Mouse (Mus musculus) adrenal gland, postnatal 14 days (tissue): ENCODE measurements around the gene Lyve1. TPM values are rescaled to one million over a fixed set of nuclear protein-coding genes. Genes with fewer than 3 reads are reported as not detected.
"Not testable (repeated sequence)": the region's sequence is repeated elsewhere in the genome, so short reads cannot be mapped to it uniquely, and the experiment has no call there.

Experiments
- DNase-seq: peaks from one replicate; pipeline ENCODE4 v3.0.0; 2021; ENCODE audit warnings: mixed read lengths
- long read RNA-seq, 2 experiments: library from polyadenylated mRNA; stranded (forward); transcript quantifications; one replicate each; pipeline ENCODE4 v2.0.0; 2021
- total RNA-seq: library from RNA; stranded (reverse); gene quantifications from 2 replicates; pipeline ENCODE4 v1.2.3, GENCODE M21; 2021

The Lyve1 gene
- 13.2 and 18.8 TPM in 2 replicates for total RNA-seq
- long read RNA-seq, experiment 1, transcript Lyve1-201 (6 exons, 2,893 nt) = major isoform, 5 of 7 reads
- long read RNA-seq, experiment 1, partial matches to known transcripts = 1 of 7 reads
- long read RNA-seq, experiment 1, other reads (novel, unspliced or antisense) = 1 of 7 reads
- long read RNA-seq, experiment 2, partial matches to known transcripts = 0 of 4 reads
- long read RNA-seq, experiment 2, other reads (novel, unspliced or antisense) = 0 of 4 reads

DNA sequence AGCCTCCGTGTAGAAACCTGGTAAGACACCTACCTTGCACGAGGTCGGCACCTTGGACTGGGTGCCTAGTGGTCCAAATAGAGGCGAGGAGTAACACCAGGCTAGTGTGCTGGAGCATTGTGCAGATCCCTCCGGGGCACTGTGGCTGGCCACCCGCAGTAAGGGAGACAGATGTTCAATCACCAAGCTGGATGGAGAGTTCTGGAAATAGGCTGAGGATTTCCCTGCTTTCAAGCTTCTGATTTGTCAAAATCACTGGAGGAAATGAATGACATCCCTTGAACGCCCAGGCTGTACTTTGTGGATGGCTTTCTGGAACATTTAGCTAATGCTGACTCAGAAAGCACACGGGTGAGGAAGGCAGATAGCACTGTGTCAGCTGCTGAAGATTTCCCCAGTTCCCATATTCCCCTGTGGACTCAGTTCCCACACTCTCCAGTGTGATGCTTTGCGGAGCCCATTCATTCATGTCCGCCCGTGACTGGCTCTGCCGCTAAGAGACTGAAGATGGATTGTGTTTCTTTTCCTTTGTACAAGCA is at the start of gene Lyve1:
Gene Lyve1, minus strand, starts transcription at position 489 of the 539 bp plus-strand sequence.
- DNase-seq = no peak

GRCm38 (mm10) chr7:110908209-110909144 is 45.4 kb upstream of the Lyve1 start:
- DNase-seq = no peak

GRCm38 (mm10) chr7:110906566-110906965 is 43.5 kb upstream of the Lyve1 start:
- DNase-seq = no peak

DNA sequence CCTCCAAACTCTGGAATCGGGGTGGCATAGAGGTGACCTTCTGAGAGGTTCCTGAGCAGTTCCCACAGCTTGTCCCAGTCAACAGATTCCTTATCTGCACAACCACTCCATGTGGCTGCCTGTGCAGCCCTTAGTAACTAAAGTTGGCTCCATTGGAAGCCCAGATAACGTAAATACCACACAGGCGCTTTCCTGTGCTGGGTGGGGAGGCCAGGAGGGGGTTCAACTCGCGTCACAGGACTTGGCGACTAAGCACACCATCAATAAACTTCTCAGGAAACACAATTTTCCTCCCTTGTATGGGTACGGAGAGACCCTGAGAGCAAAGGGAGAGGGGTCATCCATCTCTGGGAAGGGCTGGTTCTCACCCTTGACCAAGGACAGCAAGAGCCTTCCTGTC is 40.2 kb upstream of the Lyve1 start:
- DNase-seq = no peak

DNA sequence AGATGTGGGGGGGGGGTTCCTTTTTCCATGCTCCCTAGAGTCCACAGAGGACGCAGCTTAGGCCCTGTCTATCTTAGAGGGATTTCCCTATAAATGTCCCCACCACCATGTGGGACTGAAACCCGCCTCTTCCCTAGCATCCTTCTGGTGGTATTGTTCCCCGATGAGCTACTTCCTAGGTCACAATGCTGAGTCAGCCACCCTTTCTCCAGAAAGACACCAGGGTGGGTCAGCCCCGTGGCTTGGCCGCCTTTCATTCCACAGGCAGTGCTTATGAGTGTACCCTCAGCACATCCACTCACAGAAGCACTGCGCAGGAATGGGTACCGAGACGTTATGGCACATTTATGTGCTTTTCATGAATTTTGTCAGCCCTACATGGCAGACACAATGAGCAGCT is 34.2 kb upstream of the Lyve1 start:
- no peak for DNase-seq

- DNase-seq = no peak
Observed at GRCm38 (mm10) chr7:110896453-110896852, 33.4 kb upstream of the Lyve1 start.

GRCm38 (mm10) chr7:110895772-110896171 is 32.7 kb upstream of the Lyve1 start:
- not testable (repeated sequence) for DNase-seq

GRCm38 (mm10) chr7:110894673-110895072 is 31.6 kb upstream of the Lyve1 start:
- DNase-seq = no peak

GRCm38 (mm10) chr7:110893943-110894610 is 31.0 kb upstream of the Lyve1 start:
- no peak for DNase-seq

- peak; percentile 13 for DNase-seq
Observed at GRCm38 (mm10) chr7:110891501-110891986, 28.5 kb upstream of the Lyve1 start.

GRCm38 (mm10) chr7:110881746-110882333 is 18.8 kb upstream of the Lyve1 start:
- DNase-seq = peak; percentile 21

DNA sequence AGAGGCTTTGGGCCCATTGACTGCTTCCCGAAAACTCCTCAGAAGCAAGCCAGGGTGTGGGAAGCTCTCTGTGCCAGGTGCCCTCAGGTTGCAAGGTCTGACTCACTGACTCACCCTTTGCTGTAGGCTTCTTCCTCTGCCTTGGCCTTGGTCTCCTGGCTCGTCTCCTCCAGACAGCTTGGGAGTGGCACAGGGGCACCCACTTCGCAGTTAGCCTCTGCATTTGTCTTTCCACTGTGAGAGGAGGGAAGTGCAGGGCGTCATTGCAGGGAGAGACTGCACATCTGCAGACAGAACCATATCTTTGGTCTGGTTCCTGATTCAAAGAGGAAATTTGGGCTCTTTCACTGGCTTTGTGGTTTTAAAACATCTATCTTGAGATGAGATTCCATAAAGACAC is 15.0 kb upstream of the Lyve1 start:
- no peak for DNase-seq

GRCm38 (mm10) chr7:110876965-110877364 is 13.9 kb upstream of the Lyve1 start:
- peak; percentile 51 for DNase-seq

DNA sequence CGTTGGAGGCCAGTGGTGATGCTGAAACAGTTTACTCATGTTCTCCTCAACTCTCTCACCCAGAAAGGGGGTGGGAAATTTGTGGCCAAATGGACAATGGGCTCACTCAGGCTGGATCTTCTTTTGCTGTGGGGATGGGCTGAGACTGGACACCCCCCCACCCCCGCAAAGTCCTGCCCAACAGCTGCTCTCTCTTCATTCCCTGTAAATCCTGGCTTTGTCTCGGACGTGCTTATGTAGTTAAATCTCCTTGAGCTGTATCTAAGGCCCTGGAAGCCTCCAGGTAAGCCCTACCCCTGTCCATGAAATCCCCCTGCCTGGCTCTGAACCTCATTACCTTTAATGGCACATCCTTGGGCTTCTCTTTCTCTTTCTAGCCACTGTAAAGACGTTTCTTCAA is 5.8 kb upstream of the Lyve1 start:
- DNase-seq = no peak

GRCm38 (mm10) chr7:110867116-110867515 is 4.1 kb upstream of the Lyve1 start:
- DNase-seq = no peak

DNA sequence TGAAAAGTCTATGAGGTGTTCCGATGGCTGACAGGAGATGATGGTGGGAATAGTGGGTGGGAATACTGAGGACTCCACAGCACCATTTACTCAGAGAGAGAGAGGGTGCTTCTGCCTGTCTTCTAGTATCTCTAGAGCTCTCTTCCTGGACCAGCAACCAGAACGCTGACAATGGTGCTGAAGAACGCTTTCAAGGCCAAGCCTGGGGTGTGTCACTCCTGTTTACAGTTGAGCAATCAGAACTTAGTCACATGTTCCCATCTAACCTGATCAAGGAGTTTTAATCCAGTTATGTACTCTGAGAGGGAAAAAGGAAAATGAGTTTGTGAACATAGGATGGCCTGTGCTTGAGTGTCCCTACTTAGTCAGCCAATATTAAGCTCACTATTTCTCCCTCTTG is 3.0 kb upstream of the Lyve1 start:
- peak; percentile 30 for DNase-seq

DNA sequence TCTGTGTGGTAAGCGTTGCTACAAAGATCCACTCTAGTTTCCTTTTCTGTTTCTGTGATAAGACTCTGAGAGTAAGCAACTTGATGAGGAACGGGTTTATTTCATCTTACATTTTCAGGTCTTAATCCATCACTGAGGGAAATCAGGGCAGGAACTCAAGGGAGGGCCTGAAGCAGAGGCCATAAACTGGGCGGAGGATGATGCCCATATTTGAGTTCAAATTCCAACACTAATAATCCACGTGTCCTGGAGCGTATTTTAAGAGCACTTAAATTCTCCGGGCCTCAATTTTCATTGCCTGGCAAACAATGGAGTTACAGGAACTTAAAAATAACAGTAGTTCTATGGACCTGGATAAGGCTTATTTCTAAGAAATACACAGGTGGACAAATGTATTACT is 2.5 kb upstream of the Lyve1 start:
- no peak for DNase-seq

DNA sequence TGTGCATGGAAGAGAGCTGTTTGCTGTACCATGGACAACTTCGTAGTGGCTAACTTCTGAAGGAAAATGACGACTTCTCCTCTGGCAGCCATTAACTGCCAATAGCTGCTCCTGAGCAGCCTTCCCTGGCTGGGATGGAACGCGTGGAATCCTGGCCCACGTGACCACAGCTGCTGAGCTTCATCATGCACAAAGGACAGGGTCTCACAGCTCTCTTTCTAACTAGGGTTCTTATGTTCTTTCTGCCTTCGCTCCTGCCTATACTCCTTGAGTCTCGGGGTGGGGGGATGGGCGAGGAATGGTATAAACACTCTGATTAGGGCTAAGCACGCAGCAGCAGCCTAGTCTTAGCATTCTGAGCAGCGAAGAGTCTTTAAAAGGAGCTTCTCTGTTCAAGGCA is 2.0 kb upstream of the Lyve1 start:
- no peak for DNase-seq

DNA sequence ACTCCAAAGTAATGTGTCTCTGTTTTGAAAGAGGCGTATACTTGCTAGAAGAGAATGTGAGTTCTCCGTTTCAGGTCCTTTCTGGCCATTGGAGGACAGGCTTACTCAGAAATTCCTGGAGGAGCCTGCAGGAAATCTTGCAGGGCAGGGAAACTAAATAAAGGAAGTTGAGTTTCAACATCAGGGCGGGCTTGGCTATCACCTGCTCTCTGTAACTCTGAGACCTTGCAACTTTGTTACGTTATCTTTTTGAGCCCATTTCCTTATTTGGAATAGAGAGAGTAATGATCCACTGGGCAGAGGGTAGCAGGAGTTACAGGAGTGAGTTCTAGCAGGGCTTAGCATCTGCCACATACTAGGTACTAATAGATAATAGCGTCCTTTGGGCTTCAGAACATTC is 2.9 kb downstream of the Lyve1 start:
- DNase-seq = no peak

GRCm38 (mm10) chr7:110855604-110856003 is 7.4 kb downstream of the Lyve1 start:
- DNase-seq = no peak

DNA sequence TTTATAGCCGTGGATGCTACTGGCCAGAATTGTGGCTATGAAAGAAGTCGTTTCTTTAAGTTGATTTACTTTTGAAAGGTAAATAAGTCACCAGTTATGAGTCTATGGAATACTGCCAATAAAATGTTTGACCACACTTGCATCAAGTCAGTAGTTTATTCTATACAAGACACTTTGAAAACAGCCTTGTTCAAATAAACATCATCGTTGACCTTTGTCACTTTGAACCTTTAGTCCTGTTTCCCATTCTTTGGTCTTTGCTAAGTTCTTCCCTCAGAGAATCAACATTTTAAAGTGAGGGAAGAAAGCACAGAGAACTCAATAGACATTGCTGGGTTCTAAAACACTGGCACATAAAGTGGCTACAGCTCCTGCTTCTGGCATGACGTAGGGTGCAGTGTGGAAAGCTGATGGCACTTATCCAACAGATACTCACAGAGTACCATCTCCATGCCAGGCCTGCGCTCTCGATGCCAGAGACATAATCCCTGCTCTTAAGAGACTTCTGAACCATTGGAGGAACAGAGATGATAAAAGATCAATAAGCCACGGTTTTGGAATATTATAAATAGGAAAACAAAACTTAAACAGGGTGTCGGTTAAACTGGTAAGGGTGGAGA is 8.0 kb downstream of the Lyve1 start:
- DNase-seq = peak; percentile 45

- no peak for DNase-seq
Observed at GRCm38 (mm10) chr7:110854519-110854918, 8.5 kb downstream of the Lyve1 start.
